Mouse (Mus musculus): Measurements from ENCODE around the gene Dph6.
"Not testable (repeated sequence)": the region's sequence is repeated elsewhere in the genome, so short reads cannot be mapped to it uniquely, and the experiment has no call there.

Gene Dph6

GRCm38 (mm10) chr2:114654365-114655239, at the start of gene Dph6:
Gene Dph6 (minus strand): TSS chr2:114654964.
- CTCF ChIA-PET: no interaction called here

- CTCF ChIA-PET: interaction anchor here (0.5 kb wide), 1 partner anchor 41 kb away, joined by 3 read pairs; no protein-coding TSS in a partner anchor
Observed at GRCm38 (mm10) chr2:114700966-114701685, 46.4 kb upstream of the Dph6 start.

GRCm38 (mm10) chr2:114691607-114692006, 36.8 kb upstream of the Dph6 start:
- CTCF ChIA-PET: interaction anchor here (0.6 kb wide), 1 partner anchor 356 kb away, joined by 3 read pairs; no protein-coding TSS in a partner anchor

GRCm38 (mm10) chr2:114687483-114687882, 32.7 kb upstream of the Dph6 start:
- CTCF ChIA-PET: interaction anchor here (0.6 to 0.7 kb wide), 2 partner anchors 40 to 1985 kb away, joined by 3 to 14 read pairs; no protein-coding TSS in a partner anchor

GRCm38 (mm10) chr2:114687081-114687480, 32.3 kb upstream of the Dph6 start:
- CTCF ChIA-PET: no interaction called here

GRCm38 (mm10) chr2:114673831-114674230, 19.1 kb upstream of the Dph6 start:
- CTCF ChIA-PET: no interaction called here

GRCm38 (mm10) chr2:114670983-114671382, 16.2 kb upstream of the Dph6 start:
- CTCF ChIA-PET: no interaction called here

GRCm38 (mm10) chr2:114658954-114659353, 4.2 kb upstream of the Dph6 start:
- CTCF ChIA-PET: no interaction called here

GRCm38 (mm10) chr2:114646240-114646639, 8.5 kb downstream of the Dph6 start:
- CTCF ChIA-PET: no interaction called here

GRCm38 (mm10) chr2:114643832-114644231, 10.9 kb downstream of the Dph6 start:
- CTCF ChIA-PET: no interaction called here

GRCm38 (mm10) chr2:114624683-114625082, 30.1 kb downstream of the Dph6 start:
- CTCF ChIA-PET: no interaction called here

- CTCF ChIA-PET: no interaction called here
Observed at GRCm38 (mm10) chr2:114622550-114622939, 32.2 kb downstream of the Dph6 start.

- CTCF ChIA-PET: no interaction called here
Observed at GRCm38 (mm10) chr2:114621781-114622549, 32.8 kb downstream of the Dph6 start.

- CTCF ChIA-PET: no interaction called here
Observed at GRCm38 (mm10) chr2:114611576-114611975, 43.2 kb downstream of the Dph6 start.

- CTCF ChIA-PET: interaction anchor here (0.6 kb wide), 1 partner anchor 52 kb away, joined by 8 read pairs; no protein-coding TSS in a partner anchor
Observed at GRCm38 (mm10) chr2:114610110-114610509, 44.7 kb downstream of the Dph6 start.

- CTCF ChIA-PET: not testable (repeated sequence)
Observed at GRCm38 (mm10) chr2:114605202-114605601, 49.6 kb downstream of the Dph6 start.

GRCm38 (mm10) chr2:114601174-114601573, 53.6 kb downstream of the Dph6 start:
- CTCF ChIA-PET: no interaction called here

GRCm38 (mm10) chr2:114599793-114600192, 55.0 kb downstream of the Dph6 start:
- CTCF ChIA-PET: no interaction called here

GRCm38 (mm10) chr2:114593393-114593792, 61.4 kb downstream of the Dph6 start:
- CTCF ChIA-PET: no interaction called here

GRCm38 (mm10) chr2:114580714-114581113, 74.0 kb downstream of the Dph6 start:
- CTCF ChIA-PET: no interaction called here

- CTCF ChIA-PET: no interaction called here
Observed at GRCm38 (mm10) chr2:114543000-114543622, 111.7 kb downstream of the Dph6 start.

GRCm38 (mm10) chr2:114542325-114542724, 112.4 kb downstream of the Dph6 start:
- CTCF ChIA-PET: no interaction called here
